Mouse (Mus musculus) cerebellum, adult 11-12 months (tissue): Measurements from ENCODE around the gene Rpl27.
"Not testable (repeated sequence)": the region's sequence is repeated elsewhere in the genome, so short reads cannot be mapped to it uniquely, and the experiment has no call there.

Source experiments
- DNase-seq: peaks from one replicate; pipeline ENCODE4 v3.0.0; 2022

The Rpl27 gene

GRCm38 (mm10) chr11:101448274-101448746, 6.2 kb downstream of the Rpl27 start, which contains the start of gene Ifi35:
TSS of gene Ifi35 (plus strand) at chr11:101448407.
- no peak for DNase-seq

- no peak for DNase-seq
Observed at GRCm38 (mm10) chr11:101448899-101449298, 6.8 kb downstream of the Rpl27 start.

- not testable (repeated sequence) for DNase-seq
Observed at GRCm38 (mm10) chr11:101449596-101449995, 7.5 kb downstream of the Rpl27 start.

DNA sequence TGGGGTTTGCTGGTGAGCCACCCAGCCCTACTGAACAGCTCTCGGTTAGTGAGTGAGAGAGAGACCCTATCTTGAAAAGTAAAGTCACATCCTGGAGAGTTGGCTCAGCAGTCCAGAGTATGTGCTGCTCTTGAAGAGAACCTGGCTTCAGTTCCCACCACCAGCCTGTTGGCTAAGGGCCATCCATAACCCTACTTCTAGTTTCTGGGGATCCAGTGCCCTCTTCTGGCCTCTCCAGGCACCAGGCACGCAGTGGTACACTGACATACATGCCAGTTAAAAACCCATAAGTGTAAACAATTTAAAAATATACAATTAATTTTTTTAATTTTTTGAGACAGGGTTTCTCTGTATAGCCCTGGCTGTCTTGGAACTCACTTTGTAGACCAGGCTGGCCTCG, 8.3 kb downstream of the Rpl27 start:
- DNase-seq: no peak

DNA sequence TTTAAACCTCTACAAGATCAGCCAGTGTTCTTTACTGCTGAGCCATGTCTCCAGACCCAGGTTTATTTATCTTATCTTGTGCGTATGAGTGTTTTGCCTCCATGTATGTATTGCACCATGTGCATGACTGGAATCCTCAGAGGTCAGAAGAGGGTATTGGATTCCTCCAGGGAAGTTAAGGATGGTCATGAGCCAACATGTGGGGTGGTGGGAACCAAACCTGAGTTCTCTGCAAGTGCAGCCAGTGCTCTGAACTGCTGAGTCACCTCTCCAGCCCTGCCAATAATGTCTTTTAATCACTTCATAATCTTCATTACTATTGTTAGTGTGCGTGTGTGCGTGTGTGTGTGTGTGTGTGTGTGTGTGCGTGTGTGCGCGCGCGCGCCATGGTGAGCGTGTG, 9.4 kb downstream of the Rpl27 start:
- no peak for DNase-seq

GRCm38 (mm10) chr11:101452093-101452774, 10.1 kb downstream of the Rpl27 start:
- DNase-seq: no peak

GRCm38 (mm10) chr11:101454702-101455101, 12.6 kb downstream of the Rpl27 start:
- no peak for DNase-seq

DNA sequence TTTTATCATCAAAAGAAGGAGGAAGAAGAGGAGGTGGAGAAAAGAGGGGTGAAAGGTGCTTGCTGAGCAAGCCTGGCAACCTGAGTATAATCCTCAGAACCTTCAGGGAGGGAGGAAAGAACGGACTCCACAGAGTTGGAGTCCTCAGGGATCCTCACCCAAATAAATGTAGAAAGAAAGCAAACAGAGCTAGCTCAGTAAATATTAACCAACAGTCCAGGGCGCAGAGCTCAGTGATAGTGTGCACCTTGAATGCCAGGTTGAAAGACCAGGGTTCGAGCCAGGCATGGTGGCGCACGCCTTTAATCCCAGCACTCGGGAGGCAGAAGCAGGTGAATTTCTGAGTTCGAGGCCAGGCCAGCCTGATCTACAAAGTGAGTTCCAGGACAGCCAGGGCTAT, 13.5 kb downstream of the Rpl27 start:
- DNase-seq: no peak

DNA sequence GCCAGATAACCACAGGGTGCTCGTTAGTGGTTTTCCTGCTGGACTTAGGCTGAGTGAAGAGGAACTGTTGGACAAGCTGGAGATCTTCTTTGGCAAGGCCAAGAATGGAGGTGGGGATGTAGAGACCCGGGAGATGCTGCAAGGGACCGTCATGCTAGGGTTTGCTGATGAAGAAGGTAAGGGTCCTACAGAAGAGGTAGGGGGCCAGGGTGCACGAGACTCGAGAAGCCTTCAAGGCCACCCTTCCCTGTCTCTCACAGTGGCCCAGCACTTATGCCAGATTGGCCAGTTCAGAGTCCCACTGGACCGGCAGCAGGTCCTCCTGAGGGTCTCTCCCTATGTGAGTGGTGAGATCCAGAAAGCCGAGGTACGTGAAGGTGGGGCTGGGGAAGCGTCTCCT, 15.5 kb downstream of the Rpl27 start:
- no peak for DNase-seq

- DNase-seq: no peak
Observed at GRCm38 (mm10) chr11:101458217-101458616, 16.1 kb downstream of the Rpl27 start.

- DNase-seq: no peak
Observed at GRCm38 (mm10) chr11:101459716-101460115, 17.6 kb downstream of the Rpl27 start.

DNA sequence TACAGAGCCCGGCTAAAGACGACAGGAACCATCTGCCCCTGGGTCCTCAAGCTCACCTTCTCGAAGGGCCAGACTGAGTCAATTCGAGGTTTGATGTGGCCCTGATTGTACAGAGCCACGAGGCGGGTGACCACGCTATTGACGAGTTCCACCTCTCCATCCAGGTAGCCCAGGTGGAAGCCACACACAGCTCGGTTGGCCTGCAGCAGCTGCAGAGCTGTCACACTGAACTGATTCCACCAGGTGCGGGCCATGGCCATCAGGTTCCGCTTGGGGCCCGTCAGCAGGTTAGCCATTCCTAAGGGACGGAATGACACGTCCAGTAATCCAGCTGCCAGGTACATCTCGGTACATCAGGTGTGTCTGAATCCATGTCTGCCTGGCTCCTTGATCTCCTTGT, 18.2 kb downstream of the Rpl27 start:
- DNase-seq: no peak

DNA sequence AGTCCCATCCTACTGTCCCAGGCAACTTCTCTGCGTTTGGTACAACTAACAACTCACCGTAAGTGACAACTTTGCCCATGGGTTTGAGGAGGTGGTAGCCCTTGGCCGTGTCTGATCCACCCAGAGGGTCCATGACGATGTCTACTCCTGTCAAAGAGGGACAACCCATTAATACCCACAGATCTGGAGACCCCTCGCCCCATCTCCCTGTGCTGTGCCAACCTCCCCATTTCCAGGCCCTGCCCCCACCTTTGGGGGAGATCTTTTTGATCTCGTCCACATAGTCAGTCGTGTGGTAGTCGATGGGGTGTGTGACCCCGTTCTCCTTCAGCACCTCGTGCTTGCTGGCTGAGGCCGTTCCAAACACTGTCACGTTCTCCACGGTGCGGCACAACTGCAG, 20.0 kb downstream of the Rpl27 start:
- no peak for DNase-seq

- DNase-seq: no peak
Observed at GRCm38 (mm10) chr11:101462583-101463440, 20.7 kb downstream of the Rpl27 start.

GRCm38 (mm10) chr11:101464211-101465100, 22.4 kb downstream of the Rpl27 start, which contains the start of gene Rnd2:
TSS of gene Rnd2 (plus strand) at chr11:101464999.
- no peak for DNase-seq

- DNase-seq: peak; percentile 46
Observed at GRCm38 (mm10) chr11:101465101-101465868, 23.2 kb downstream of the Rpl27 start.

- DNase-seq: peak; percentile 41
Observed at GRCm38 (mm10) chr11:101465869-101466551, 23.9 kb downstream of the Rpl27 start, which contains the start of gene Vat1. TSS of gene Vat1 (minus strand) at chr11:101466230.

DNA sequence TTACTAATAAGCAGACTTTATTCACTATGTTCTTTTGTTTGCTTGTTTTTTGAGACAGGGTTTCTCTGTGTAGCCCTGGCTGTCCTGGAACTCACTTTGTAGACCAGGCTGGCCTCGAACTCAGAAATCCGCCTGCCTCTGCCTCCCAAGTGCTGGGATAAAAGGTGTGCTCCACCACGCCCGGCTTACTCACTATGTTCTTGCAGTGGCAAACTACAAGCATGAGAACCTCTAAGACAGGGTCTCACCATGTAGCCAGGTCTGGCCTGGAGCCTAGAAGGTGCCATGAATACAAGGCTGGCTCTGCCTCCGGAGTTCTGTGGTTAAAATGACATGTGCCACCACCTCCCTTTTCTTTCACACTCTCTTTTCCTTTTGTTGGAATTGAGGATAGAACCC, 24.5 kb downstream of the Rpl27 start:
- not testable (repeated sequence) for DNase-seq

GRCm38 (mm10) chr11:101467477-101468262, 25.6 kb downstream of the Rpl27 start:
- peak; percentile 64 for DNase-seq

DNA sequence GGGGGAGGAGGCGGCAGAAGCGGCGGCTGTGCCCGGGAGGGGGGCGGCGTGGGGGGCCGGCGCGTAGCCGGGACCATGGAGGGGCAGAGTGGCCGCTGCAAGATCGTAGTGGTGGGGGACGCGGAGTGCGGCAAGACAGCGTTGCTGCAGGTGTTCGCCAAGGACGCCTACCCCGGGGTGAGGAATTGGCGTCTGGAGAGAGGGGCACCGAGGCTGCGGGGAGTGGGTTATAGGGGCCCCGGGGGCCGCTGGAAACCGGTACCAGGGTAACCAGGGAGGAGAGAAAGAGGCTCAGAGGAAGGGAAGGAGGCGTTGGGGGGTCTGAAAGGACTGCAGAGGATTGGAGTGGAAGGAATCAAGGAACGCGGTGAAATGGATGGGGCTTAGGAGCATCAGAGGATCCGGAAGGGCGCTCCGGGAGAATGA, 26.2 kb downstream of the Rpl27 start:
- no peak for DNase-seq
